Mouse (Mus musculus): Measurements from ENCODE around the gene Nxpe5. TPM values are rescaled to one million over a fixed set of nuclear protein-coding genes. Genes with fewer than 3 reads are reported as not detected.
A peak's percentile ranks its signal among the peaks of the same experiment; 100 is the strongest.

The Nxpe5 gene
- polyA plus RNA-seq, 1 experiment, result 0.61 TPM

- 91% methylated on average over 3 of the region's 3 CpGs for WGBS
- H3K27me3 ChIP-seq (ENCODE audit: control insufficient read depth, insufficient read depth, low read length), result no peaks in the 10 kb centered on the region
- H3K4me3 ChIP-seq (ENCODE audit: low read depth, low read length), result no peak overlapping the region
Observed at GRCm38 (mm10) chr5:138253061-138253460, 27.4 kb downstream of the Nxpe5 start.

GRCm38 (mm10) chr5:138255353-138256093 lies 29.8 kb downstream of the Nxpe5 start, which contains the start of gene Lamtor4:
Gene Lamtor4, plus strand, starts transcription at chr5:138255482.
- TF ChIP-seq CTCF (IDR thresholded peaks at IDR 0.05; ENCODE audit: extremely low read depth, insufficient read length, insufficient replicate concordance, low read depth, low read length) (no peak), POLR2A (IDR thresholded peaks at IDR 0.05; ENCODE audit: low read depth, low read length) (peak; percentile 86)
- Histone ChIP-seq H3K4me1 (ENCODE audit: control insufficient read depth, insufficient read depth, insufficient read length, low read length) (peaks cover 8% of the 10 kb centered on the region), H3K27me3 (ENCODE audit: control insufficient read depth, insufficient read depth, low read length) (no peaks in the 10 kb centered on the region), H3K27ac (ENCODE audit: insufficient read depth, low read depth, low read length) (peak within 1 kb of the TSS; percentile 64), H3K4me3 (ENCODE audit: low read depth, low read length) (peak within 1 kb of the TSS; percentile 69), H3K36me3 (ENCODE audit: control insufficient read depth, insufficient read depth, low read length) (peaks cover 21% of the 10 kb centered on the region)
- under 1% methylated on average over 38 of the region's 38 CpGs for WGBS

More at GRCm38 (mm10) chr5:138253061-138253460, 27.4 kb downstream of the Nxpe5 start:
- Histone ChIP-seq H3K4me1 (ENCODE audit: control insufficient read depth, insufficient read depth, insufficient read length, low read length) (peaks cover 8% of the 10 kb centered on the region), H3K36me3 (ENCODE audit: control insufficient read depth, insufficient read depth, low read length) (peaks cover 2% of the 10 kb centered on the region; the same call in 1 of the 2 replicates), H3K27ac (ENCODE audit: insufficient read depth, low read depth, low read length) (no peak overlapping the region)
- no peak for TF ChIP-seq CTCF (IDR thresholded peaks at IDR 0.05; ENCODE audit: extremely low read depth, insufficient read length, insufficient replicate concordance, low read depth, low read length)
- TF ChIP-seq POLR2A (IDR thresholded peaks at IDR 0.05; ENCODE audit: low read depth, low read length), result no peak

- Histone ChIP-seq H3K27ac (ENCODE audit: insufficient read depth, low read depth, low read length) (peak overlapping the region; percentile 64), H3K4me1 (ENCODE audit: control insufficient read depth, insufficient read depth, insufficient read length, low read length) (peaks cover 8% of the 10 kb centered on the region), H3K4me3 (ENCODE audit: low read depth, low read length) (peak overlapping the region; percentile 69), H3K36me3 (ENCODE audit: control insufficient read depth, insufficient read depth, low read length) (peaks cover 26% of the 10 kb centered on the region), H3K27me3 (ENCODE audit: control insufficient read depth, insufficient read depth, low read length) (no peaks in the 10 kb centered on the region)
- TF ChIP-seq POLR2A (IDR thresholded peaks at IDR 0.05; ENCODE audit: low read depth, low read length) (no peak), CTCF (IDR thresholded peaks at IDR 0.05; ENCODE audit: extremely low read depth, insufficient read length, insufficient replicate concordance, low read depth, low read length) (no peak)
- WGBS, result 2% methylated on average over 7 of the region's 7 CpGs
Observed at GRCm38 (mm10) chr5:138256094-138256467, 30.4 kb downstream of the Nxpe5 start.

GRCm38 (mm10) chr5:138256966-138257584 lies 31.4 kb downstream of the Nxpe5 start:
- H3K36me3 ChIP-seq (ENCODE audit: control insufficient read depth, insufficient read depth, low read length), result peaks cover 35% of the 10 kb centered on the region
- H3K4me1 ChIP-seq (ENCODE audit: control insufficient read depth, insufficient read depth, insufficient read length, low read length), result peaks cover 8% of the 10 kb centered on the region
- H3K27me3 ChIP-seq (ENCODE audit: control insufficient read depth, insufficient read depth, low read length), result no peaks in the 10 kb centered on the region
- 83% methylated on average over 10 of the region's 10 CpGs for WGBS
- TF ChIP-seq CTCF (IDR thresholded peaks at IDR 0.05; ENCODE audit: extremely low read depth, insufficient read length, insufficient replicate concordance, low read depth, low read length) (no peak), POLR2A (IDR thresholded peaks at IDR 0.05; ENCODE audit: low read depth, low read length) (no peak)
- peak overlapping the region; percentile 24; the same call in 1 of the 2 replicates for H3K4me3 ChIP-seq (ENCODE audit: low read depth, low read length)
- H3K27ac ChIP-seq (ENCODE audit: insufficient read depth, low read depth, low read length), result peak overlapping the region; percentile 67

GRCm38 (mm10) chr5:138257585-138257978 lies 31.9 kb downstream of the Nxpe5 start:
- 84% methylated on average over 4 of the region's 4 CpGs for WGBS
- Histone ChIP-seq H3K36me3 (ENCODE audit: control insufficient read depth, insufficient read depth, low read length) (peaks cover 35% of the 10 kb centered on the region), H3K27me3 (ENCODE audit: control insufficient read depth, insufficient read depth, low read length) (no peaks in the 10 kb centered on the region), H3K27ac (ENCODE audit: insufficient read depth, low read depth, low read length) (peak overlapping the region; percentile 67), H3K4me3 (ENCODE audit: low read depth, low read length) (no peak overlapping the region), H3K4me1 (ENCODE audit: control insufficient read depth, insufficient read depth, insufficient read length, low read length) (peaks cover 10% of the 10 kb centered on the region)
- TF ChIP-seq POLR2A (IDR thresholded peaks at IDR 0.05; ENCODE audit: low read depth, low read length) (no peak), CTCF (IDR thresholded peaks at IDR 0.05; ENCODE audit: extremely low read depth, insufficient read length, insufficient replicate concordance, low read depth, low read length) (no peak)

- 76% methylated on average over 3 of the region's 3 CpGs for WGBS
- Histone ChIP-seq H3K27me3 (ENCODE audit: control insufficient read depth, insufficient read depth, low read length) (no peaks in the 10 kb centered on the region), H3K4me3 (ENCODE audit: low read depth, low read length) (no peak overlapping the region), H3K4me1 (ENCODE audit: control insufficient read depth, insufficient read depth, insufficient read length, low read length) (peaks cover 13% of the 10 kb centered on the region), H3K36me3 (ENCODE audit: control insufficient read depth, insufficient read depth, low read length) (peaks cover 35% of the 10 kb centered on the region), H3K27ac (ENCODE audit: insufficient read depth, low read depth, low read length) (no peak overlapping the region)
- TF ChIP-seq CTCF (IDR thresholded peaks at IDR 0.05; ENCODE audit: extremely low read depth, insufficient read length, insufficient replicate concordance, low read depth, low read length), result no peak
- no peak for TF ChIP-seq POLR2A (IDR thresholded peaks at IDR 0.05; ENCODE audit: low read depth, low read length)
Observed at GRCm38 (mm10) chr5:138258078-138258477, 32.4 kb downstream of the Nxpe5 start.

- peaks cover 35% of the 10 kb centered on the region for H3K36me3 ChIP-seq (ENCODE audit: control insufficient read depth, insufficient read depth, low read length)
- H3K27me3 ChIP-seq (ENCODE audit: control insufficient read depth, insufficient read depth, low read length), result no peaks in the 10 kb centered on the region
- TF ChIP-seq POLR2A (IDR thresholded peaks at IDR 0.05; ENCODE audit: low read depth, low read length), result no peak
- no peak for TF ChIP-seq CTCF (IDR thresholded peaks at IDR 0.05; ENCODE audit: extremely low read depth, insufficient read length, insufficient replicate concordance, low read depth, low read length)
- H3K27ac ChIP-seq (ENCODE audit: insufficient read depth, low read depth, low read length), result no peak overlapping the region
- H3K4me3 ChIP-seq (ENCODE audit: low read depth, low read length), result no peak overlapping the region
- H3K4me1 ChIP-seq (ENCODE audit: control insufficient read depth, insufficient read depth, insufficient read length, low read length), result peaks cover 13% of the 10 kb centered on the region
- WGBS, result 84% methylated on average over 6 of the region's 6 CpGs
Observed at GRCm38 (mm10) chr5:138258542-138258941, 32.8 kb downstream of the Nxpe5 start.

All from small intestine, adult 2 months (tissue).